Mouse (Mus musculus) urinary bladder, postnatal 36 days (tissue): ENCODE measurements around the gene Ddx6.
"Not testable (repeated sequence)": the region's sequence is repeated elsewhere in the genome, so short reads cannot be mapped to it uniquely, and the experiment has no call there.

ENCODE experiments used
- DNase-seq, 2 experiments: peaks; one replicate each; pipeline ENCODE4 v3.0.0; 2022; ENCODE audit warnings: low spot score in 2 of 2, mixed read lengths in 1 of 2

The Ddx6 gene

GRCm38 (mm10) chr9:44593886-44594285 lies 10.8 kb upstream of the Ddx6 start:
- DNase-seq = no peak

GRCm38 (mm10) chr9:44594901-44595536 lies 9.7 kb upstream of the Ddx6 start:
- no peak for DNase-seq

DNA sequence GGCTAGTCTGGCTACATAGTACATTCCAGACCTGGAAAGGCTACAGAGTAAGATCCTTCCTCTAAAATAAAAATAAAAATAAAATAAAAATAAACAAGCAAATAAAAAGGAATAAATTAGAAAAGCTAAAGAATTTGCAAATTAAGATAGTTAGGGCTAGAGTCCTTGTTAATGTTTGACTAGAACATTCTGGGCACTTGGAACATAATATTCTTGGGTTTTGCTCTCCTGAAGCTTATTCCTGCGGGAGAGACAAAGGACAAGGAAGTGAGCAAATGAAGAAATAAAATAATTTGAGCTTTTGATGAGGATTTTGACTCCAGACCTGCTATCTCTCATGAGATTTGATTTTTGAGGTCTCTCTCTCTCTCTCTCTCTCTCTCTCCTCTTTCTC lies 9.2 kb upstream of the Ddx6 start:
- no peak for DNase-seq

- DNase-seq = no peak
Observed at GRCm38 (mm10) chr9:44597742-44598141, 7.0 kb upstream of the Ddx6 start.

DNA sequence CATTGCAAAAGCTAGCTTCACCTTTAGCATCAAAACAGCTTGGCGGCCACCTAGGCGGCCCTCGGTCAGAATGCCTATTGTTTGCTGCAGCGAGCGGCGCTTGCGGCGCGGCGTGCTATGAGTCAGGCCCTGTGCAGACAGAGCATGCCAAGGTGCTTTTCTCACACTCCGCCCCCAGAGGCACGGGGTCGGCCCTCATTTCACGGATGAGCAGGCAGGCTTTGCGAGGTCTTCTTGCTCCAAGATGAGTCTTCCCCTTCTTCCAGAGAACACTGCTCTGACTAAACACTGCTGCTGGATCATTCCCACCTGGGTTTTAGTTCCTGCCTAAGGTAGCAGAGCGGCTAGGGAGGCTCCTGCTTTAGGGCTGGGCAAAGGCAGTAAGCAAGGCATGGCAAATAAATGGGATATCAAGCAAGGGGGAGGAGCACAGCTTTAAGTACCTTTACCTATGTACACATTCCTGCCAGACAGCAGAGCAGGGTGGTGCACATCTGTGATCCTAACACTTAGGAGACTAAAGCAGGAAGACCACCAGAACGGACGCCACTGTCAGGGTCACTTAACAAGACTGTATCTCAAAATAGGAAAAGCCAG lies 5.7 kb upstream of the Ddx6 start:
- peak in 1 of 2 experiments; percentile 45 for DNase-seq

- no peak for DNase-seq
Observed at GRCm38 (mm10) chr9:44599616-44600015, 5.1 kb upstream of the Ddx6 start.

DNA sequence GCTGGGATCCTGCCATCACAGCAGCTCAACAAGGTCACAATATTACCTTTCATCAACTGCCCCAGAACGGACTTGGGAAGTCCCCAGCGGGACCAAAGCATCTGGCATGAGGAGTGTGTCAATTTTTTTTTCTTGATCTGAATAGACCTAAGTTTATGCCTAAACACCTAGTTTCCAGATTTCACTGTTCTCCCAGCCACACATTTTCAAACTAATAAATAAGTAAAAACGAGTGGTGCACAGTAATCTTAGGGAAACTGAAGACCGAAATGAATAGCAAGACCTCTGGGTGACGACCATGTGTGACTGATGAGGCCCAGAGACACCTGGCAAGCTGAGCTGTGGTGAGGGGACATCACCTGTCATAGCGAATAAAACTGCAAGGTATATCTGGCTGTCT lies 3.9 kb upstream of the Ddx6 start:
- DNase-seq = no peak

- no peak for DNase-seq
Observed at GRCm38 (mm10) chr9:44602766-44603165, 1.9 kb upstream of the Ddx6 start.

- DNase-seq = peak in 1 of 2 experiments; percentile 29
Observed at GRCm38 (mm10) chr9:44603454-44604289, 1.0 kb upstream of the Ddx6 start.

DNA sequence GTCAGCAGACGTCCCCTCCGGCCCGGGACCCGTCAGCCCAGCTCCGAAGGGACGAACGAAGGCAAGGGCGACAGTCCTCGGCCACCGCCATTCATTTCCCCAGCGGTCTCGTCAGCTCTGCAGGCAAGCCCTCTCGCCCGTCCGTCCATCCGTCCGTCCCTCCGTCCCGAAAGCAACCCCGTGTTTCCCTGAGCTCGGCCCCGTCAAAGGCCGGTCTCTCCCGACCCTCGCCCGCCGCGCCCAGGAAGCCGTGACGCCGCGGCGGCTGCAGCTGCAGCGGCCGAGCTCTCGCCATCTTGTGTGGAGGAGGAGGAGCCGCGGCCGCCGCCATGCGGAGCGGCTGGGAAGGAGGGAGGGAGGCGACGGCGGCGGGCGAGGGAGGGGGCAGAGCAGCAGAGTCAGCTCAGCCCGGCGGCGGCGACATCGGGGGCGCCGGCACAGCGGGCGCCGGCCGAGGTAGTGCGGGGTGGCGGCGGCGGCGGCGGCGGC lies 358 bp upstream of the Ddx6 start:
- peak; percentile 69 to 75 for DNase-seq

GRCm38 (mm10) chr9:44605616-44606165 lies 999 bp downstream of the Ddx6 start:
- DNase-seq = no peak

DNA sequence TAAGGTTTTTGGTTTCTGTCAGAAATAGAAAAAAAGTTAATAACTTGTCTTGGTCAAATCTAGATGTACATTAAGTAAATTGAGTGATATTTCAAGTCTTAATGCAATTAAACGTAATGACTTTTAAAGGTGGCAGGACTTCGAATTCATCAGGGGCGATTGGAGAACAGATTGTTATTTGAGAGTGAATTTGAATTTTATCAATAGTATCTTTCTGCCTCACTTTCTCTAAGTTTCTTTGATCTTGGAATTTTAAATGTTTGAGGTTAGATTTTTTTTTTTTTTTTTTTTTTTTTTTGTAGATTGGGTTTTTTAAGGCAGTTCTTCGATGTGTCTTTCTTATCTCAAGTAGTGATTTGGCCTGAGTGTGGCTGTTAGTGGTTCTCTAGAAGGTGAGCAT lies 2.0 kb downstream of the Ddx6 start:
- no peak for DNase-seq

- no peak for DNase-seq
Observed at GRCm38 (mm10) chr9:44607306-44607705, 2.6 kb downstream of the Ddx6 start.

DNA sequence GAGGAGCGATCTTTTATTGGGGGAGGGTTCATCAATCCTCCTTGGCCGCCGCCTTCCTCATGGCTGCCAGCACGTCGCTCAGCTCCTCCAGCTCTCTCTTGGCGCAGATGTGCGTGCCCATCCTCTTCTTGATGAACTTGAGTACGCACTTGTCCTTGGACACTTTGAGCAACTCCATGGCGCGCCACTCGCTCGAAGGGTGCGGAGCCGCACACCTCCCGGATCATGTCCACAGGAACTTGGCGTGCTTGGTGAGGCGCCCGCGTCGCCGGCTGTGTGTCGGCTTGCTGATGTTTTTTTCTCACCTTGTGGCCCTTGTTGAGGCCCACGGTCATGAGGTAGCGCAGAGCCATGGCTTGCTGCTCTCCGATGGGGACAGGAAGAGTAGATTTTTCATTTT lies 5.7 kb downstream of the Ddx6 start:
- no peak for DNase-seq

- not testable (repeated sequence) for DNase-seq
Observed at GRCm38 (mm10) chr9:44613081-44613480, 8.4 kb downstream of the Ddx6 start.

DNA sequence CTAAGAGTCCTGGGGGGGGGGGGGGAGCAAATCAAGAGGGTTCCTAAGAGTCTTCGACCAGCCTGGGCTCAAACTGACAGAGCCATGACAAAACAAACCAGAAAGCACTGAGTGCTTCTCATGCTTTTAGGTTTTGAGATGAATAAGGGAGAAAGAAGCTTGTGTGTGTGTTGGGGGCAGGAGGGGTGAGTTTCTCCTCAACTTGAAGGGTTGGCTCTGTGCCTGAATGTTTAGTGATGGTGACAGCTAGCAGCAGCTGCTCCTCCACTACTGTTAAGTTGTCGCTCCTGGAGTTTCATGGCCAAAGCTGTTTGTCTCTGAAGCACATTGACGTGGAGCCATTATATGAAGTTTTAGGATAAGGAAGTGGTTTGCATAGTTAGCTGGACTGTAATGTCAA lies 16.4 kb downstream of the Ddx6 start:
- DNase-seq = no peak

DNA sequence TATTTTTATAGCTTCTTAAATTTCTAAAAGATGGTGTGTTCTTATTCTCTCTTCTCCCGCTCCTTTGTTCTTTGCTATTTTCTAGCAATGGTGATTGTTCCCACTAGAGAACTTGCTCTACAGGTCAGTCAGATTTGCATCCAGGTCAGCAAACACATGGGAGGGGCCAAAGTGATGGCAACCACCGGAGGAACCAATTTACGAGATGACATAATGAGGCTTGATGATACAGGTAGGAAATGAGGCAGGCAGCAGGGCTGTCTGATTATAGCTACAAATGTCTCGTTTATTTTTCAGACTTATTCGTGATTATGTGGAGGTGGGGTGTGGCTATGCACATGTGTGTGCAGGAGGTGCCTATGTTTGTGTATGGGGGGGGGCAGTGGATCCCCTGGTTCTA lies 19.7 kb downstream of the Ddx6 start:
- DNase-seq = no peak

DNA sequence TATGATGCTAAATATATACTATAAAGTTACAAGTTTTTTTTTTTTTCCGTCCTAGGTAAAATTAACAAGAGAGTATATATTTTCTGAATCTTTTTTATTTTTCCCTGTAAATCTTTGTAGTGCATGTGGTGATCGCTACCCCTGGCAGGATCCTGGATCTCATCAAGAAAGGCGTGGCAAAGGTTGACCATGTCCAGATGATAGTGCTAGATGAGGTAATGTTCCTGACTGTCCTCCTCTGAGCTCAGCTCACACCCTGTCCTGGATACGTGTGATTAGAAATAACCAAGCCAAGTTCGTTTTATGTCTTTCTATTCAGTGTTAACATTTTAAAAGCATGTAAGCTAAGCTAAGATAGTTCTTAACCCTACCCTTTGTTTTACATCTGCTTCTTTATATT lies 21.6 kb downstream of the Ddx6 start:
- DNase-seq = no peak

- no peak for DNase-seq
Observed at GRCm38 (mm10) chr9:44637551-44638169, 33.0 kb downstream of the Ddx6 start.

- not testable (repeated sequence) for DNase-seq
Observed at GRCm38 (mm10) chr9:44638726-44639125, 34.0 kb downstream of the Ddx6 start.

- not testable (repeated sequence) for DNase-seq
Observed at GRCm38 (mm10) chr9:44640028-44640427, 35.3 kb downstream of the Ddx6 start.
